Mouse (Mus musculus) subcutaneous adipose tissue, adult 2 months (tissue): ENCODE results near the gene Mtrr. TPM values are rescaled to one million over a fixed set of nuclear protein-coding genes. Genes with fewer than 3 reads are reported as not detected.

Source experiments
- polyA plus RNA-seq: library from polyadenylated mRNA; depleted of rRNA; stranded (reverse); fragments of >200 nt; gene quantifications from 2 replicates; pipeline ENCODE4 v1.2.3, GENCODE M21; 2012; ENCODE audit warnings: low replicate concordance; rRNA removed

Mtrr gene
- 8.9 and 16.0 TPM in 2 replicates for polyA plus RNA-seq

DNA sequence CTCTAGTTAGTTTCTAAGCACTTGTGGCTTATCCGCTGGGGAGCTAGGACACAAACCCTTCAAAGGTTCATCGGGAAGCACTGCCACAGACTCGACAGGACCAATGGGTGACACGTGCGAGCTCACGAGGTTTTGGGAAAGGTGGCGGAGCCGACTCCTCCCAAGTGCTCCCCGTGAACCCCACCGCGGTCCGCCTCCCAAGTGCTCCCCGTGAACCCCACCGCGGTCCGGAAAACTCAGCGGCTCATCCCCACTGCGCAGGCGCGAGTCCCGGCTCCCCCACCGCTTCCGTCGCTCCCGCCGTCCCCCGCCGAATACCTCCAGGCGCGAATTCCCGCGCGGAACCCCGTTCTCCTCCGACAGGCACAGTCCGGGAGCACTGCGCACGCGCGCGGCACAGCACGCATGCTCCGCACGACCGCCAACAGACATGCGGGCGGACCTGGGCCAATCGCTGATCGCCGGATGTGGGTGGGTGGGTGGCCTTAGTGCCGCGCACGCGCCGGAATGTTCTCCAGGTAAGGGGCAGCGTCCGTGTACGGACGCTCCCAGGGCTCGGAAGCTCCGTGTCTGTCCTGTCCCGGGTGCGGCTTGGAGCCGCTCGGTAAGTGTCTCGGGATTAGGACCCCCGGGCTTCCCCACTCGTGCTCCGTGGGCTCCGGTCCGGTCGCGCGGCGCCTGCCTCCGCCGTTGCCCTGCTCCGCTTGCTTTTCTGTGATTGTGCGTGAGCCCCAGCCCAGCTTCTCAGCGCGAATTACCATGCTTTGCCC lies at the start of gene Mtrr, which contains the start of gene Fastkd3:
Mtrr (minus strand) TSS at position 403 of the 770 bp plus-strand sequence.
Fastkd3 (plus strand) TSS at position 488 of the 770 bp plus-strand sequence.

DNA sequence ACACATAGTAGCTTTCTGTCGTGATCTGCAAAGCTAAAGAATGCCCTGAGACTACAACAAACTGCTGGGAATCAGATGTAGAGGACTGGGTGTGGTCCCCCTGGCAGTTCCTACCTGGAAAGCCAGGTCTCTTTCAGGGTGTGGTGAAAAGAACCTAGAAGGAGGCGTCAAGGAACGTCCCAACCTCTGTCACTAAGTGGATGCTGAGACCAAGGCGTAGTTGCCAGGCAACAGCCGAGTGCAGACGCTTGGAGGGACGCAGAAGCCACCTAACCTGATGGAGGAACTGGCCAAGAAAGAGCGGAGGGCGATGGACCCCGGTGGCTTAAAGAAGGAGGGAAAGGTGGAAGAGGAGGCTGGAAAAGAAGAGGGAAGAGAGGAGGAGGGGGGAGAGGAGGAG lies 15.2 kb upstream of the Mtrr start, which contains the start of gene 1700001L19Rik:
1700001L19Rik (plus strand) TSS at position 223 of the 400 bp plus-strand sequence.

Other genes with a start within 250 kb of the Mtrr start
- 9.7 and 17.3 TPM in 2 replicates for gene Fastkd3, start 85 bp upstream of the Mtrr start, polyA plus RNA-seq
- gene 1700001L19Rik, start 15.3 kb upstream of the Mtrr start, polyA plus RNA-seq, result not detected in 2 replicates